Mouse (Mus musculus) kidney, postnatal 0 days (tissue): ENCODE measurements around the gene Zfp410. TPM values are rescaled to one million over a fixed set of nuclear protein-coding genes. Genes with fewer than 3 reads are reported as not detected.
A peak's percentile ranks its signal among the peaks of the same experiment; 100 is the strongest.

Source experiments
- ATAC-seq: fragments of 200-750 bp; cut with Nextera tagmentation; replicated peaks from 2 replicates; pipeline ENCODE4 v1.8.0; 2017; ENCODE audit warnings: low read depth, moderate number of reproducible peaks, moderate TSS enrichment, moderate library complexity; ENCODE audit not compliant: low FRiP score
- DNase-seq: peaks from one replicate; pipeline ENCODE4 v3.0.0-alpha.2; 2016; ENCODE audit warnings: low spot score
- H3K27ac ChIP-seq: fragments of 300-500 bp; sonication (generic); 2 replicates; pipeline ENCODE4 v1.5.1; 2014; ENCODE audit warnings: mild to moderate bottlenecking
- H3K27me3 ChIP-seq: fragments of 300-500 bp; sonication (generic); 2 replicates; pipeline ENCODE4 v1.6.1; 2014; ENCODE audit warnings: low read length, mixed read lengths; ENCODE audit not compliant: insufficient read depth
- H3K36me3 ChIP-seq: fragments of 300-500 bp; sonication (generic); 2 replicates; pipeline ENCODE4 v1.6.1; 2014; ENCODE audit warnings: low read length, mixed read lengths; ENCODE audit not compliant: insufficient read depth
- H3K4me1 ChIP-seq: fragments of 300-500 bp; sonication (generic); replicated peaks from 2 replicates; pipeline ENCODE4 v1.6.1; 2014; ENCODE audit warnings: antibody characterized with exemption, low read length, mixed read lengths; ENCODE audit not compliant: insufficient read depth
- H3K4me2 ChIP-seq: fragments of 300-500 bp; sonication (generic); 2 replicates; pipeline ENCODE4 v1.6.1; 2014; ENCODE audit warnings: mild to moderate bottlenecking, low read length, moderate library complexity, mixed read lengths
- H3K4me3 ChIP-seq: fragments of 300-500 bp; sonication (generic); replicated peaks from 2 replicates; pipeline ENCODE4 v1.5.1; 2014; ENCODE audit warnings: low read depth, low read length
- H3K9ac ChIP-seq: fragments of 300-500 bp; sonication (generic); 2 replicates; pipeline ENCODE4 v1.6.1; 2014; ENCODE audit warnings: low read depth, low read length
- H3K9me3 ChIP-seq: fragments of 300-500 bp; sonication (generic); replicated peaks from 2 replicates; pipeline ENCODE4 v1.6.1; 2016; ENCODE audit warnings: low read length, inconsistent platforms, mixed read lengths
- CTCF ChIP-seq: IDR thresholded peaks from 2 replicates; pipeline ENCODE4 v1.5.1; 2016; ENCODE audit warnings: antibody characterized with exemption, low read depth, mild to moderate bottlenecking, moderate library complexity
- WGBS: fragments of 180-500 bp; shearing (Covaris S2); extraction: QIAGEN DNeasy Blood & Tissue Kit; methylation state at CpG from one replicate; pipeline ENCODE4 v1.1.7; 2014; 5-methylcytosine and 5-hydroxymethylcytosine counted together
- polyA plus RNA-seq: library from polyadenylated mRNA; unstranded; fragments of >200 nt; fragmentation: Nextera tagmentation; extraction: Ambion mirVana; gene quantifications from 2 replicates; pipeline ENCODE4 v1.2.1, GENCODE M21; 2015

Gene Zfp410
- polyA plus RNA-seq, 1 experiment from 2014 or later, result 53.8 TPM

DNA sequence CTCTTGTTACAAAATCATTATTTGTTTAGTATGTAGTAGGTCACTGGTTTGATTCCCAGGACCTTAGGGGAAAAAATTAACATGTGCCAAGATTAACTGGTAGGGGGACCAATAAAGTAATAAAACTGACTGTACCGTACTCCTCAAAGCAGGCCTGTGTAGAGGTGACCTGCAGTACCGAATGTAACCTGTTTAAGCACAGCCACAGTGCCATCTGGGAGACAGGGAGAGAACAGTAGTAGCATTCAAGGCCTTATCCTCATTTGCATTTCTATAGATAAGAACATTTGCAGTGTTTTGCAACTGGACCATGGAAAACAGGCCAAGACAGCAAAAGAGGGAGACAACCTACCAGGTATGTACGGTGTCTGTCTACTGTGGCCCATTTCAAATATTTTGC, 38.8 kb upstream of the Zfp410 start:
- Histone ChIP-seq H3K27ac (no peak overlapping the region), H3K4me3 (no peak overlapping the region), H3K36me3 (no peaks in the 10 kb centered on the region), H3K27me3 (no peaks in the 10 kb centered on the region), H3K4me2 (no peak overlapping the region), H3K9ac (no peak overlapping the region), H3K4me1 (no peaks in the 10 kb centered on the region), H3K9me3 (no peaks in the 10 kb centered on the region)
- 72% methylated on average over 3 of the region's 3 CpGs for WGBS
- no peak; the same call in 1 of the 2 replicates for TF ChIP-seq CTCF
- ATAC-seq (no peak), DNase-seq (no peak)

- H3K36me3 ChIP-seq, result no peaks in the 10 kb centered on the region
- no peaks in the 10 kb centered on the region for H3K4me1 ChIP-seq
- no peak overlapping the region for H3K27ac ChIP-seq
- ATAC-seq, result no peak
- no peak for TF ChIP-seq CTCF
- no peaks in the 10 kb centered on the region for H3K27me3 ChIP-seq
- no peak overlapping the region for H3K9ac ChIP-seq
- H3K4me2 ChIP-seq, result no peak overlapping the region
- no peak overlapping the region for H3K4me3 ChIP-seq
- WGBS, result 76% methylated on average over 7 of the region's 7 CpGs
- H3K9me3 ChIP-seq, result no peaks in the 10 kb centered on the region
- DNase-seq, result no peak
Observed at GRCm38 (mm10) chr12:84278901-84279300, 37.8 kb upstream of the Zfp410 start.

DNA sequence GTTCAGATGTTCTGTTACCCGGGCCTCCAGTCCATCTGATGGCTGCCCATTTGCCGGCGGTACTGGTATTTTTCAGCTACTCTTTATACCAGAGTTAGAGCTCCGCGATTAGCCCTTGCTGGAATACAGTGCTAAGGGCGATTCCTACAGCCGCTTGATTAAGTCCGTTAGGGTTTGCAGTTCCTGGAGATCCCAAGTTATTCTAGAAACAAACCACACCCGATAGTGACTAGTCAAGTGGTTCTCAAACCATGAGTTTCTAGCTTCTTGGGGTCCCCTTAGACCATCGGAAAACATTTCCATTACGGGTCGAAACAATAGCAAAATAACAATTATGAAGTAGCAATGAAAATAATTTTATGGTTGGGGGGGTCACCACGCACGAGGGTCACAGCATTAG, 32.3 kb upstream of the Zfp410 start:
- Histone ChIP-seq H3K36me3 (no peaks in the 10 kb centered on the region), H3K4me3 (peak overlapping the region; percentile 45), H3K9ac (peak overlapping the region; percentile 69; the same call in 1 of the 2 replicates), H3K27me3 (no peaks in the 10 kb centered on the region), H3K27ac (peak overlapping the region; percentile 86), H3K4me1 (0 out of 2 replicates have a peak, but pooled peaks cover 4% of the 10 kb centered on the region), H3K9me3 (no peaks in the 10 kb centered on the region), H3K4me2 (peak overlapping the region; percentile 60)
- DNase-seq, result no peak
- ATAC-seq, result no peak
- TF ChIP-seq CTCF, result no peak
- WGBS, result 77% methylated on average over 14 of the region's 14 CpGs

GRCm38 (mm10) chr12:84284885-84285592, 31.6 kb upstream of the Zfp410 start, which contains the start of gene Ptgr2:
Ptgr2 (plus strand) TSS chr12:84285232.
- WGBS, result under 1% methylated on average over 39 of the region's 39 CpGs
- H3K4me1 ChIP-seq, result 0 out of 2 replicates have a peak, but pooled peaks cover 4% of the 10 kb centered on the region
- ATAC-seq (peak; percentile 97), DNase-seq (peak; percentile 97)
- peak within 1 kb of the TSS; percentile 45 for H3K4me3 ChIP-seq
- no peaks in the 10 kb centered on the region for H3K9me3 ChIP-seq
- TF ChIP-seq CTCF, result no peak
- peak within 1 kb of the TSS; percentile 60 for H3K4me2 ChIP-seq
- no peaks in the 10 kb centered on the region for H3K27me3 ChIP-seq
- H3K36me3 ChIP-seq, result no peaks in the 10 kb centered on the region
- H3K27ac ChIP-seq, result peak within 1 kb of the TSS; percentile 86
- peak within 1 kb of the TSS; percentile 69 for H3K9ac ChIP-seq

- H3K36me3 ChIP-seq, result no peaks in the 10 kb centered on the region
- no peak for TF ChIP-seq CTCF
- no peaks in the 10 kb centered on the region for H3K27me3 ChIP-seq
- H3K4me3 ChIP-seq, result peak overlapping the region; percentile 45
- 0 out of 2 replicates have a peak, but pooled peaks cover 4% of the 10 kb centered on the region for H3K4me1 ChIP-seq
- ATAC-seq, result no peak; the same call in 1 of the 2 replicates
- WGBS, result 31% methylated on average over 8 of the region's 8 CpGs
- peak overlapping the region; percentile 60 for H3K4me2 ChIP-seq
- H3K9ac ChIP-seq, result peak overlapping the region; percentile 69
- H3K9me3 ChIP-seq, result no peaks in the 10 kb centered on the region
- peak overlapping the region; percentile 80 for H3K27ac ChIP-seq
- peak; percentile 11 for DNase-seq
Observed at GRCm38 (mm10) chr12:84285593-84285968, 31.1 kb upstream of the Zfp410 start.

- Histone ChIP-seq H3K27me3 (no peaks in the 10 kb centered on the region), H3K4me2 (no peak overlapping the region), H3K27ac (no peak overlapping the region), H3K36me3 (0 out of 2 replicates have a peak, but pooled peaks cover under 1% of the 10 kb centered on the region), H3K4me3 (no peak overlapping the region), H3K4me1 (0 out of 2 replicates have a peak, but pooled peaks cover 4% of the 10 kb centered on the region), H3K9me3 (no peaks in the 10 kb centered on the region), H3K9ac (no peak overlapping the region)
- peak; percentile 68 for TF ChIP-seq CTCF
- 71% methylated on average over 3 of the region's 3 CpGs for WGBS
- DNase-seq (peak; percentile 42), ATAC-seq (no peak)
Observed at GRCm38 (mm10) chr12:84288461-84288860, 28.2 kb upstream of the Zfp410 start.
